Mouse (Mus musculus) midbrain, embryonic 15.5 days (tissue): ENCODE measurements around the gene Gpatch8. TPM values are rescaled to one million over a fixed set of nuclear protein-coding genes. Genes with fewer than 3 reads are reported as not detected.

ENCODE experiments used
- ATAC-seq: fragments of 200-750 bp; cut with Nextera tagmentation; replicated peaks from 2 replicates; pipeline ENCODE4 v1.8.0; 2017; ENCODE audit warnings: moderate TSS enrichment
- H3K27ac ChIP-seq: fragments of 300-500 bp; sonication (generic); 2 replicates; pipeline ENCODE4 v1.5.1; 2015; ENCODE audit warnings: mild to moderate bottlenecking, inconsistent platforms
- H3K27me3 ChIP-seq: fragments of 300-500 bp; sonication (generic); replicated peaks from 2 replicates; pipeline ENCODE4 v1.6.1; 2015; ENCODE audit warnings: inconsistent platforms
- H3K36me3 ChIP-seq: fragments of 300-500 bp; sonication (generic); replicated peaks from 2 replicates; pipeline ENCODE4 v1.6.1; 2015; ENCODE audit warnings: inconsistent platforms
- H3K4me1 ChIP-seq: fragments of 300-500 bp; sonication (generic); 2 replicates; pipeline ENCODE4 v1.6.1; 2015; ENCODE audit warnings: inconsistent platforms
- H3K4me2 ChIP-seq: fragments of 300-500 bp; sonication (generic); 2 replicates; pipeline ENCODE4 v1.6.1; 2015; ENCODE audit warnings: inconsistent platforms, mild to moderate bottlenecking, moderate library complexity
- H3K4me3 ChIP-seq: fragments of 300-500 bp; sonication (generic); 2 replicates; pipeline ENCODE4 v1.5.1; 2015; ENCODE audit warnings: mild to moderate bottlenecking, inconsistent platforms
- H3K9ac ChIP-seq: fragments of 300-500 bp; sonication (generic); 2 replicates; pipeline ENCODE4 v1.6.1; 2015; ENCODE audit warnings: mild to moderate bottlenecking, inconsistent platforms
- H3K9me3 ChIP-seq: fragments of 300-500 bp; sonication (generic); 2 replicates; pipeline ENCODE4 v1.6.1; 2016; ENCODE audit warnings: inconsistent platforms
- WGBS: fragments of 180-500 bp; shearing (Covaris S2); methylation state at CpG from one replicate; pipeline ENCODE4 v1.1.7; 2015; ENCODE audit warnings: mixed read lengths; 5-methylcytosine and 5-hydroxymethylcytosine counted together
- polyA plus RNA-seq: library from polyadenylated mRNA; unstranded; fragments of >200 nt; fragmentation: Nextera tagmentation; extraction: Ambion mirVana; gene quantifications from 2 replicates; pipeline ENCODE4 v1.2.1, GENCODE M21; 2015

The Gpatch8 gene
- polyA plus RNA-seq, 1 experiment from 2014 or later: 76.4 TPM

GRCm38 (mm10) chr11:102581281-102582015, 25.3 kb upstream of the Gpatch8 start:
- H3K36me3 ChIP-seq: no peaks in the 10 kb centered on the region
- ATAC-seq: 0 out of 2 replicates have a peak, but pooled peaks have one; percentile 17
- H3K4me3 ChIP-seq: no peak overlapping the region
- peaks cover 27% of the 10 kb centered on the region for H3K4me1 ChIP-seq
- H3K4me2 ChIP-seq: no peak overlapping the region
- no peaks in the 10 kb centered on the region; the same call in 1 of the 2 replicates for H3K27me3 ChIP-seq
- WGBS: 5% methylated on average over 11 of the region's 11 CpGs
- H3K9ac ChIP-seq: no peak overlapping the region
- no peaks in the 10 kb centered on the region for H3K9me3 ChIP-seq
- H3K27ac ChIP-seq: peak overlapping the region; percentile 34

GRCm38 (mm10) chr11:102580034-102580330, 23.8 kb upstream of the Gpatch8 start:
- H3K4me1 ChIP-seq: peaks cover 27% of the 10 kb centered on the region
- ATAC-seq: no peak
- no peaks in the 10 kb centered on the region for H3K9me3 ChIP-seq
- no peaks in the 10 kb centered on the region for H3K36me3 ChIP-seq
- H3K27me3 ChIP-seq: no peaks in the 10 kb centered on the region; the same call in 1 of the 2 replicates
- 22% methylated on average over 3 of the region's 3 CpGs for WGBS
- H3K9ac ChIP-seq: no peak overlapping the region
- peak overlapping the region; percentile 67; the same call in 1 of the 2 replicates for H3K27ac ChIP-seq
- no peak overlapping the region for H3K4me3 ChIP-seq
- H3K4me2 ChIP-seq: no peak overlapping the region

GRCm38 (mm10) chr11:102579165-102580033, 23.2 kb upstream of the Gpatch8 start, which contains the start of gene Gm11627:
TSS of gene Gm11627 (minus strand) at chr11:102579461.
- WGBS: 5% methylated on average over 22 of the region's 23 CpGs
- H3K9ac ChIP-seq: 0 out of 2 replicates have a peak within 1 kb of the TSS, but pooled peaks have one; percentile 7
- H3K36me3 ChIP-seq: no peaks in the 10 kb centered on the region
- H3K4me3 ChIP-seq: peak within 1 kb of the TSS; percentile 8; the same call in 1 of the 2 replicates
- no peaks in the 10 kb centered on the region for H3K9me3 ChIP-seq
- H3K4me1 ChIP-seq: peaks cover 27% of the 10 kb centered on the region
- no peaks in the 10 kb centered on the region; the same call in 1 of the 2 replicates for H3K27me3 ChIP-seq
- H3K27ac ChIP-seq: peak within 1 kb of the TSS; percentile 67
- H3K4me2 ChIP-seq: peak within 1 kb of the TSS; percentile 40
- peak; percentile 82 for ATAC-seq

- 6% methylated on average over 26 of the region's 27 CpGs for WGBS
- peak overlapping the region; percentile 8; the same call in 1 of the 2 replicates for H3K4me3 ChIP-seq
- H3K9ac ChIP-seq: no peak overlapping the region
- H3K27ac ChIP-seq: peak overlapping the region; percentile 67
- peaks cover 27% of the 10 kb centered on the region for H3K4me1 ChIP-seq
- no peaks in the 10 kb centered on the region for H3K36me3 ChIP-seq
- no peak for ATAC-seq
- H3K27me3 ChIP-seq: no peaks in the 10 kb centered on the region; the same call in 1 of the 2 replicates
- no peaks in the 10 kb centered on the region for H3K9me3 ChIP-seq
- peak overlapping the region; percentile 40 for H3K4me2 ChIP-seq
Measured at GRCm38 (mm10) chr11:102578341-102579118, 22.3 kb upstream of the Gpatch8 start.

GRCm38 (mm10) chr11:102576050-102576754, 20.0 kb upstream of the Gpatch8 start:
- Histone ChIP-seq H3K27ac (no peak overlapping the region), H3K36me3 (no peaks in the 10 kb centered on the region), H3K4me3 (no peak overlapping the region), H3K9ac (no peak overlapping the region), H3K4me2 (no peak overlapping the region), H3K9me3 (no peaks in the 10 kb centered on the region), H3K27me3 (no peaks in the 10 kb centered on the region), H3K4me1 (peaks cover 18% of the 10 kb centered on the region)
- 71% methylated on average over 13 of the region's 13 CpGs for WGBS
- no peak for ATAC-seq

- ATAC-seq: no peak
Measured at GRCm38 (mm10) chr11:102575034-102575433, 18.8 kb upstream of the Gpatch8 start.

GRCm38 (mm10) chr11:102572866-102573663, 16.9 kb upstream of the Gpatch8 start:
- Histone ChIP-seq H3K27me3 (no peaks in the 10 kb centered on the region), H3K27ac (no peak overlapping the region), H3K4me3 (peak overlapping the region; percentile 40), H3K36me3 (no peaks in the 10 kb centered on the region), H3K4me1 (0 out of 2 replicates have a peak, but pooled peaks cover 3% of the 10 kb centered on the region), H3K9me3 (no peaks in the 10 kb centered on the region), H3K9ac (no peak overlapping the region), H3K4me2 (peak overlapping the region; percentile 79)
- ATAC-seq: no peak
- WGBS: 6% methylated on average over 18 of the region's 18 CpGs

More at GRCm38 (mm10) chr11:102575034-102575433, 18.8 kb upstream of the Gpatch8 start:
- Histone ChIP-seq H3K9me3 (no peaks in the 10 kb centered on the region), H3K9ac (no peak overlapping the region), H3K4me1 (peaks cover 15% of the 10 kb centered on the region), H3K27ac (no peak overlapping the region), H3K4me3 (no peak overlapping the region), H3K36me3 (no peaks in the 10 kb centered on the region), H3K27me3 (no peaks in the 10 kb centered on the region), H3K4me2 (no peak overlapping the region)
- WGBS: 56% methylated on average over 1 of the region's 1 CpGs

- no peak for ATAC-seq
- no peaks in the 10 kb centered on the region for H3K9me3 ChIP-seq
- WGBS: 83% methylated on average over 7 of the region's 7 CpGs
- no peak overlapping the region for H3K27ac ChIP-seq
- H3K27me3 ChIP-seq: no peaks in the 10 kb centered on the region
- H3K36me3 ChIP-seq: no peaks in the 10 kb centered on the region
- H3K9ac ChIP-seq: no peak overlapping the region
- 0 out of 2 replicates have a peak, but pooled peaks cover 3% of the 10 kb centered on the region for H3K4me1 ChIP-seq
- no peak overlapping the region for H3K4me3 ChIP-seq
- H3K4me2 ChIP-seq: no peak overlapping the region
Measured at GRCm38 (mm10) chr11:102568756-102569377, 12.7 kb upstream of the Gpatch8 start.

GRCm38 (mm10) chr11:102568191-102568590, 12.0 kb upstream of the Gpatch8 start:
- Histone ChIP-seq H3K9me3 (no peaks in the 10 kb centered on the region), H3K36me3 (no peaks in the 10 kb centered on the region), H3K27ac (no peak overlapping the region), H3K4me1 (0 out of 2 replicates have a peak, but pooled peaks cover 3% of the 10 kb centered on the region), H3K27me3 (no peaks in the 10 kb centered on the region), H3K9ac (no peak overlapping the region), H3K4me3 (no peak overlapping the region), H3K4me2 (no peak overlapping the region)
- ATAC-seq: no peak
- WGBS: 78% methylated on average over 12 of the region's 12 CpGs

- no peaks in the 10 kb centered on the region for H3K27me3 ChIP-seq
- 97% methylated on average over 15 of the region's 15 CpGs for WGBS
- no peaks in the 10 kb centered on the region for H3K4me1 ChIP-seq
- H3K36me3 ChIP-seq: no peaks in the 10 kb centered on the region
- no peak for ATAC-seq
- no peak overlapping the region for H3K4me3 ChIP-seq
- H3K4me2 ChIP-seq: no peak overlapping the region
- no peaks in the 10 kb centered on the region for H3K9me3 ChIP-seq
- no peak overlapping the region for H3K9ac ChIP-seq
- no peak overlapping the region for H3K27ac ChIP-seq
Measured at GRCm38 (mm10) chr11:102567723-102568122, 11.5 kb upstream of the Gpatch8 start.
